Mouse (Mus musculus) midbrain, embryonic 15.5 days (tissue): ENCODE results near the gene Rgmb. TPM values are rescaled to one million over a fixed set of nuclear protein-coding genes. Genes with fewer than 3 reads are reported as not detected.

Source experiments
- ATAC-seq: fragments of 200-750 bp; cut with Nextera tagmentation; replicated peaks from 2 replicates; pipeline ENCODE4 v1.8.0; 2017; ENCODE audit warnings: moderate TSS enrichment
- H3K27ac ChIP-seq: fragments of 300-500 bp; sonication (generic); 2 replicates; pipeline ENCODE4 v1.5.1; 2015; ENCODE audit warnings: mild to moderate bottlenecking, inconsistent platforms
- H3K27me3 ChIP-seq: fragments of 300-500 bp; sonication (generic); replicated peaks from 2 replicates; pipeline ENCODE4 v1.6.1; 2015; ENCODE audit warnings: inconsistent platforms
- H3K36me3 ChIP-seq: fragments of 300-500 bp; sonication (generic); replicated peaks from 2 replicates; pipeline ENCODE4 v1.6.1; 2015; ENCODE audit warnings: inconsistent platforms
- H3K4me1 ChIP-seq: fragments of 300-500 bp; sonication (generic); 2 replicates; pipeline ENCODE4 v1.6.1; 2015; ENCODE audit warnings: inconsistent platforms
- H3K4me2 ChIP-seq: fragments of 300-500 bp; sonication (generic); 2 replicates; pipeline ENCODE4 v1.6.1; 2015; ENCODE audit warnings: inconsistent platforms, mild to moderate bottlenecking, moderate library complexity
- H3K4me3 ChIP-seq: fragments of 300-500 bp; sonication (generic); 2 replicates; pipeline ENCODE4 v1.5.1; 2015; ENCODE audit warnings: mild to moderate bottlenecking, inconsistent platforms
- H3K9ac ChIP-seq: fragments of 300-500 bp; sonication (generic); 2 replicates; pipeline ENCODE4 v1.6.1; 2015; ENCODE audit warnings: mild to moderate bottlenecking, inconsistent platforms
- H3K9me3 ChIP-seq: fragments of 300-500 bp; sonication (generic); 2 replicates; pipeline ENCODE4 v1.6.1; 2016; ENCODE audit warnings: inconsistent platforms
- WGBS: fragments of 180-500 bp; shearing (Covaris S2); methylation state at CpG from one replicate; pipeline ENCODE4 v1.1.7; 2015; ENCODE audit warnings: mixed read lengths; 5-methylcytosine and 5-hydroxymethylcytosine counted together
- polyA plus RNA-seq: library from polyadenylated mRNA; unstranded; fragments of >200 nt; fragmentation: Nextera tagmentation; extraction: Ambion mirVana; gene quantifications from 2 replicates; pipeline ENCODE4 v1.2.1, GENCODE M21; 2015

Gene Rgmb
- polyA plus RNA-seq, 1 experiment from 2014 or later: 73.1 TPM

DNA sequence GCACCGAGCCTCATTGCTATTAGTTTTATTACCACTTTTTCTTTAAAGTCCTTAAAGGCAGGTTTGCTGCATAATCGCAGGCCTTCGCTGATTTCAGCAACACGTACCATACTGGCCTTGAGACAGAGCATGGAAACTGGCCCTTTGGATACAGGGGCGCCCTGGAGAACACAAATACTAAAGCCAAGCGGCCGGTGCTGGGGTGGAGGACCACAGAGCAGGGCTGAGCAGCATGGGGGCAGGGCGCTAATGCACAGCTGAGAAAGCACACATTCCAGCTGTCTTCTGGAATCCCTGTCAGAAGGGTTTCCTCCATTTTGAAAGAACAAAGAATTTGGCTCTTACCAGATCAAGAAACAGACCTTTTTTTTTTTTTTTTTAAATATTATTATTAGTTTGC is 12.5 kb downstream of the Rgmb start:
- no peaks in the 10 kb centered on the region for H3K9me3 ChIP-seq
- no peaks in the 10 kb centered on the region for H3K27me3 ChIP-seq
- no peak overlapping the region for H3K4me3 ChIP-seq
- 81% methylated on average over 8 of the region's 8 CpGs for WGBS
- no peak overlapping the region for H3K4me2 ChIP-seq
- 0 out of 2 replicates have a peak, but pooled peaks have one; percentile 22 for ATAC-seq
- no peak overlapping the region for H3K9ac ChIP-seq
- H3K4me1 ChIP-seq: peaks cover 63% of the 10 kb centered on the region
- H3K36me3 ChIP-seq: no peaks in the 10 kb centered on the region
- no peak overlapping the region for H3K27ac ChIP-seq

DNA sequence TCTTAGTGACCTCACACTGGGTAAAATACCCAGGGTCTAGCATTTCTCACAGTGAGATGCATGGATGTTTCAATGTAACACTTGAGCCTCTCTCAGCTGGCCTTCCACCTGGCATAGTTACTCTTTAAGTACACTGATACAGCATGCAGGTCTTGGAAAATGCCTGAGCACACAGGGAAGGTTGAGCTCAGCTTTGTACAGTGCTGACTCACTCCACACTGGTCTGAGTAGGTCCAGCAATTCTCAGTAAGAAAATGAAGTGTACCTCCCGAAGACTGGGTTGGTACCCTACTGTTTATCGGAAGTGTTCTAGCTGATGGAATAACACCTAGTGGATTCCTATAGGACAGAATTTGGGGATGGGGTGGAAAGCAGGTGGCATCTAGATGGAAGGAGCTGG is 13.2 kb downstream of the Rgmb start:
- no peak for ATAC-seq
- no peak overlapping the region for H3K9ac ChIP-seq
- no peak overlapping the region for H3K27ac ChIP-seq
- H3K9me3 ChIP-seq: no peaks in the 10 kb centered on the region
- no peaks in the 10 kb centered on the region for H3K27me3 ChIP-seq
- peaks cover 59% of the 10 kb centered on the region for H3K4me1 ChIP-seq
- WGBS: 92% methylated on average over 2 of the region's 2 CpGs
- H3K36me3 ChIP-seq: no peaks in the 10 kb centered on the region
- no peak overlapping the region for H3K4me2 ChIP-seq
- no peak overlapping the region for H3K4me3 ChIP-seq

GRCm38 (mm10) chr17:15817096-15817450 is 13.8 kb downstream of the Rgmb start:
- no peak overlapping the region for H3K9ac ChIP-seq
- no peak for ATAC-seq
- H3K36me3 ChIP-seq: no peaks in the 10 kb centered on the region
- no peak overlapping the region for H3K27ac ChIP-seq
- no peak overlapping the region for H3K4me3 ChIP-seq
- H3K4me1 ChIP-seq: peaks cover 60% of the 10 kb centered on the region
- no peaks in the 10 kb centered on the region for H3K9me3 ChIP-seq
- no peaks in the 10 kb centered on the region for H3K27me3 ChIP-seq
- 94% methylated on average over 5 of the region's 5 CpGs for WGBS
- H3K4me2 ChIP-seq: no peak overlapping the region

- WGBS: 88% methylated on average over 10 of the region's 11 CpGs
- Histone ChIP-seq H3K27ac (no peak overlapping the region), H3K36me3 (no peaks in the 10 kb centered on the region), H3K9me3 (no peaks in the 10 kb centered on the region), H3K27me3 (no peaks in the 10 kb centered on the region), H3K4me2 (no peak overlapping the region), H3K9ac (no peak overlapping the region), H3K4me1 (peaks cover 62% of the 10 kb centered on the region), H3K4me3 (no peak overlapping the region)
- ATAC-seq: no peak
Measured at GRCm38 (mm10) chr17:15816379-15817095, 14.3 kb downstream of the Rgmb start.

GRCm38 (mm10) chr17:15815312-15816018 is 15.4 kb downstream of the Rgmb start:
- no peak for ATAC-seq
- H3K4me3 ChIP-seq: no peak overlapping the region
- no peaks in the 10 kb centered on the region for H3K36me3 ChIP-seq
- WGBS: 84% methylated on average over 10 of the region's 10 CpGs
- no peak overlapping the region for H3K9ac ChIP-seq
- peaks cover 64% of the 10 kb centered on the region for H3K4me1 ChIP-seq
- H3K9me3 ChIP-seq: no peaks in the 10 kb centered on the region
- H3K27me3 ChIP-seq: no peaks in the 10 kb centered on the region
- no peak overlapping the region for H3K4me2 ChIP-seq
- no peak overlapping the region for H3K27ac ChIP-seq

DNA sequence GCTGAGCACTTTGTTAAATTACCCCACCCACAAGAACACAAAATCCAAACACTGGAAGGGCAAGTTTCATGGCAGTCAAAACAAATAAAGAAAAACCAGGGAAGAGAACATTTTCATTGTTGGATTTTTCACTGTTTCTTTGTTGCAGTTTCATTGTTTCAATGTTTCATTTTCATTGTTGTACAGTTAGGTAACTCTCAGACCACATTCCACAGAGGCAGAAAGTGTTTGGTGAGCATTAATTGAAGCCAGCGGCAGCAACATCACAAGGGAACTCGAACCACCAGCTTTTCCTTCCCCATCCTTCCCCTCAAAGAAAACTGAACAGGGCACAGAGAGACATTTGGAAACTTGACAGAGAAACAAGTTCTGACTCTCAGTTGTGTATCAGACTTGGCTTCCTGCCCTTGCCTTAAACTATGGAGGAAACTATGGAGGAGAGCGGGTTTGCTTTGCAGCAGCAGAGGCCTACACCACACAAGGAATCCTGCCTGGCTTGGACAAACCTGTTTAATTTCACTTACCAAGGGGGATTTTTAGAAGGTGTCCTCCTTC is 17.1 kb downstream of the Rgmb start:
- no peak overlapping the region for H3K4me3 ChIP-seq
- no peaks in the 10 kb centered on the region for H3K27me3 ChIP-seq
- peaks cover 70% of the 10 kb centered on the region for H3K4me1 ChIP-seq
- ATAC-seq: no peak
- H3K9ac ChIP-seq: no peak overlapping the region
- H3K36me3 ChIP-seq: no peaks in the 10 kb centered on the region
- WGBS: 76% methylated on average over 3 of the region's 3 CpGs
- H3K4me2 ChIP-seq: no peak overlapping the region
- no peaks in the 10 kb centered on the region for H3K9me3 ChIP-seq
- H3K27ac ChIP-seq: peak overlapping the region; percentile 20; the same call in 1 of the 2 replicates

DNA sequence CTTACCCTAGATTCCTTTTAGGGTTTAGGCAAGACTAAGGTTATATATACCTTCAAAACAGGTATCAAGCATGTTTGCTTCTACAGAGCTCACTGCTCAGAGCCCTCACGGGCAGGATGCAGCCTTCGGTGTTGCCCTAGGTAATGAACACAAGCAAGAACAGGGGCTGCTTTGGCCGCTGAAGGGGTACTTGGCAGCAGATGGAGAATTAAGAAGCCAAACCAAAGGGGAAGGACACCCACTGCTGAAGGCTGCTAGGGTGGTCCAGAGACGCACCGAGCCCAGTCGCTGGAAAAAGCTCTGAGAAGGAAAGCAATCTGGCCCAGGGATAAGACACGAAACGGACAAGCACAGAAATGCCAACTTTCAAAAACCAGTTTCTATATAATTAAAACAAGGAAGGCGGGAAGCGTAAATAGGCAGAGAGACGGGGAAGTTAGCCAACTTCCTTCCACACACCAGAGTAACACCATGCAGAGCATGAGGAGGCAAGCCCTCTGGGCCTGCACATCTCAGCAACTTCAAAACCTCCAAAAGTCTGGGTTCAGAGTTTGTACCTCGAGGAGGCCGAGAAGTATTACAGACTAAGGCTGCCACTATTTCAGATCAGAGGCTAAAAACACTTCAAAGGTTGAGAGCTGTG is 18.6 kb downstream of the Rgmb start:
- H3K4me1 ChIP-seq: peaks cover 71% of the 10 kb centered on the region
- H3K4me3 ChIP-seq: no peak overlapping the region
- no peak for ATAC-seq
- 76% methylated on average over 13 of the region's 13 CpGs for WGBS
- no peak overlapping the region for H3K9ac ChIP-seq
- no peak overlapping the region for H3K4me2 ChIP-seq
- H3K36me3 ChIP-seq: no peaks in the 10 kb centered on the region; the same call in 1 of the 2 replicates
- H3K27me3 ChIP-seq: no peaks in the 10 kb centered on the region
- no peaks in the 10 kb centered on the region for H3K9me3 ChIP-seq
- no peak overlapping the region for H3K27ac ChIP-seq

DNA sequence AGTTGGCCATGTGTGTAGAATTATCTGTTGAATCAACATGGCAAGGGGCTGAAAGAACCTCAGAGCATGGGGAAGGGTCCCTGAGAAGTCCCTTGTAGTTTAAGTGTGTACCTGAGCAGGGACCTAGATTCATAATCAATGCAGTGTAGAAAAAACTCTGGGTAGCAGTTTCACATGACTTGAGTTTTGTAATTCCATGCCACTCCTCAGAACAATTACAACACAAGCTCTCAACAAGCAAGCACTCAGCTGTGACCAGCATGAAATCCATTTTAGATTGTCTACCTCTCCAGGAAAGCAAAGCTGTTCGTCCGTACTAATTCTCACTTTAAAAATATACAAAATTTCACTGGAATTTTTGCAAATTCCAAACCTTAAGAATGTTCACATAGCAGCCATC is 20.9 kb downstream of the Rgmb start:
- H3K9ac ChIP-seq: no peak overlapping the region
- WGBS: 32% methylated on average over 2 of the region's 2 CpGs
- no peaks in the 10 kb centered on the region for H3K27me3 ChIP-seq
- H3K4me1 ChIP-seq: peaks cover 65% of the 10 kb centered on the region
- no peak overlapping the region for H3K4me3 ChIP-seq
- no peaks in the 10 kb centered on the region; the same call in 1 of the 2 replicates for H3K36me3 ChIP-seq
- no peak for ATAC-seq
- no peaks in the 10 kb centered on the region for H3K9me3 ChIP-seq
- H3K27ac ChIP-seq: no peak overlapping the region
- no peak overlapping the region for H3K4me2 ChIP-seq

- ATAC-seq: no peak
- Histone ChIP-seq H3K27ac (0 out of 2 replicates have a peak overlapping the region, but pooled peaks have one; percentile 12), H3K4me2 (peak overlapping the region; percentile 8), H3K9me3 (no peaks in the 10 kb centered on the region), H3K9ac (no peak overlapping the region), H3K36me3 (no peaks in the 10 kb centered on the region; the same call in 1 of the 2 replicates), H3K4me1 (peaks cover 53% of the 10 kb centered on the region), H3K27me3 (no peaks in the 10 kb centered on the region), H3K4me3 (no peak overlapping the region)
- 19% methylated on average over 10 of the region's 10 CpGs for WGBS
Measured at GRCm38 (mm10) chr17:15808468-15809374, 22.1 kb downstream of the Rgmb start.

DNA sequence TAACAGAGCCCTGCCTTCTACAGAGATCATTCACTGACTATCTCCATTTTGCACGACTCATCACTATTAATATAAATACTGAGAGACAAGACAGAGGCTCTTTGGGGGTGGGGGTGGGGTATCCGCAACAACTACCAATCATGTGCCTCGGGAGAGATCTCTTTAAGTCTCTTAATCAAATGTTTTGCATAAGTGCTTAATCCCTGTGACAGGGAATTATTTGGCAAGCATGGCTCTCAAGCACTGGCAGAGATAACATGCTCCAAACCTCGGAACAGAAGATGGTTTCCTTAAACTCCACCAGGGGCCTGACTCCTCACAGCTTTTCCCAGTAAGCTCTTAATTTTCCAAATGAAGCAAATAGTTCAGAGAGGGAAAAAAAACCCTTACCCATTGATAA is 22.8 kb downstream of the Rgmb start:
- H3K4me2 ChIP-seq: no peak overlapping the region
- peaks cover 47% of the 10 kb centered on the region for H3K4me1 ChIP-seq
- 0 out of 2 replicates have a peak, but pooled peaks have one; percentile 3 for ATAC-seq
- no peaks in the 10 kb centered on the region; the same call in 1 of the 2 replicates for H3K36me3 ChIP-seq
- no peak overlapping the region for H3K4me3 ChIP-seq
- 22% methylated on average over 4 of the region's 4 CpGs for WGBS
- no peak overlapping the region for H3K27ac ChIP-seq
- H3K9me3 ChIP-seq: no peaks in the 10 kb centered on the region
- H3K27me3 ChIP-seq: no peaks in the 10 kb centered on the region
- H3K9ac ChIP-seq: no peak overlapping the region

GRCm38 (mm10) chr17:15807295-15807984 is 23.4 kb downstream of the Rgmb start:
- no peak overlapping the region for H3K9ac ChIP-seq
- H3K36me3 ChIP-seq: no peaks in the 10 kb centered on the region; the same call in 1 of the 2 replicates
- no peak overlapping the region for H3K4me2 ChIP-seq
- WGBS: 77% methylated on average over 23 of the region's 23 CpGs
- no peaks in the 10 kb centered on the region for H3K27me3 ChIP-seq
- H3K4me1 ChIP-seq: peaks cover 44% of the 10 kb centered on the region
- no peaks in the 10 kb centered on the region for H3K9me3 ChIP-seq
- H3K4me3 ChIP-seq: no peak overlapping the region
- no peak overlapping the region for H3K27ac ChIP-seq
- peak; percentile 17; the same call in 1 of the 2 replicates for ATAC-seq
